Mouse (Mus musculus) neutrophil, adult 83 days (primary cell): ENCODE results near the gene Cpvl. TPM values are rescaled to one million over a fixed set of nuclear protein-coding genes. Genes with fewer than 3 reads are reported as not detected.

ENCODE experiments used
- total RNA-seq, 2 experiments: library from RNA; stranded (reverse); gene quantifications; one replicate each; pipeline ENCODE4 v1.2.4; 2023

The Cpvl gene
- total RNA-seq = not detected

DNA sequence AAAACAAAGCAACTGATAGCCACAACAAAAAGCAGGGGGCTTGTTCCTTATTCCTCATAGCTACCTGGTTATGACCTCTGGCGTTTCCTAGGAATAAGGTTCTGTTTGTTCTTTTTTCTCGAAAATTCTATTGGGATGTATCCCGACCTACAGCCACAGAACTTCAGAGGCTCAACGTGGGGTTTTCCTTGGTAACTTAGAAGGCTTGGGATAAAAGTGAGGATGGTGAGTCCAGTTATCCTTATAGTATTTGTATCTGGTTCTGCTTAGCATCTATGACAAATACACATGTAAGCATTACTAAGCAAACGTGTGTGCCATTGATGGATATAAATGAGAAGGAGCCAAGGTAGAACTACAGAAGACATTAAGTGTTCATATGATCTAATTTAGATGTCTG is at the start of gene Cpvl:
TSS of gene Cpvl (minus strand) at position 101 of the 400 bp plus-strand sequence.

Other genes with a start within 250 kb of the Cpvl start
- not detected for gene Tril, start 157.8 kb downstream of the Cpvl start, total RNA-seq
- 1 to 10 TPM; 5.2 to 8.7 TPM for gene Chn2, start 60.9 kb upstream of the Cpvl start, total RNA-seq